Mouse (Mus musculus) intestine, embryonic 14.5 days (tissue): ENCODE data around the gene Tmem143. TPM values are rescaled to one million over a fixed set of nuclear protein-coding genes. Genes with fewer than 3 reads are reported as not detected.

ENCODE experiments used
- ATAC-seq: fragments of 200-750 bp; cut with Nextera tagmentation; replicated peaks from 2 replicates; pipeline ENCODE4 v1.8.0; 2017; ENCODE audit warnings: low read depth, moderate number of reproducible peaks, moderate TSS enrichment, moderate library complexity; ENCODE audit not compliant: low FRiP score, low TSS enrichment
- DNase-seq: peaks from one replicate; pipeline ENCODE4 v3.0.0-alpha.2; 2018; ENCODE audit warnings: low spot score
- H3K27ac ChIP-seq: fragments of 300-500 bp; sonication (generic); 2 replicates; pipeline ENCODE4 v1.5.1; 2014; ENCODE audit warnings: low read depth, mild to moderate bottlenecking, control low read depth
- H3K27me3 ChIP-seq: fragments of 300-500 bp; sonication (generic); replicated peaks from 2 replicates; pipeline ENCODE4 v1.6.1; 2014; ENCODE audit warnings: low read length, control low read depth; ENCODE audit not compliant: control insufficient read depth, insufficient read depth
- H3K36me3 ChIP-seq: fragments of 300-500 bp; sonication (generic); 2 replicates; pipeline ENCODE4 v1.6.1; 2014; ENCODE audit warnings: low read length, control low read depth; ENCODE audit not compliant: control insufficient read depth, insufficient read depth
- H3K4me1 ChIP-seq: fragments of 300-500 bp; sonication (generic); replicated peaks from 2 replicates; pipeline ENCODE4 v1.6.1; 2014; ENCODE audit warnings: low read length, control low read depth, mixed read lengths; ENCODE audit not compliant: control insufficient read depth, insufficient read depth
- H3K4me2 ChIP-seq: fragments of 300-500 bp; sonication (generic); 2 replicates; pipeline ENCODE4 v1.6.1; 2014; ENCODE audit warnings: low read length
- H3K4me3 ChIP-seq: fragments of 300-500 bp; sonication (generic); 2 replicates; pipeline ENCODE4 v1.5.1; 2014; ENCODE audit warnings: low read depth, low read length, control low read depth, mixed read lengths
- H3K9ac ChIP-seq: fragments of 300-500 bp; sonication (generic); 2 replicates; pipeline ENCODE4 v1.6.1; 2014; ENCODE audit warnings: mild to moderate bottlenecking, low read length
- H3K9me3 ChIP-seq: fragments of 300-500 bp; sonication (generic); 2 replicates; pipeline ENCODE4 v1.6.1; 2016; ENCODE audit warnings: low read length, control low read depth; ENCODE audit not compliant: control insufficient read depth
- WGBS: fragments of 180-500 bp; shearing (Covaris S2); extraction: QIAGEN DNeasy Blood & Tissue Kit; methylation state at CpG from one replicate; pipeline ENCODE4 v1.1.7; 2014; 5-methylcytosine and 5-hydroxymethylcytosine counted together
- polyA plus RNA-seq: library from polyadenylated mRNA; unstranded; fragments of >200 nt; fragmentation: Nextera tagmentation; extraction: Ambion mirVana; gene quantifications from 2 replicates; pipeline ENCODE4 v1.2.1, GENCODE M21; 2014

The Tmem143 gene
- polyA plus RNA-seq, 1 experiment from 2014 or later: 4.3 TPM

DNA sequence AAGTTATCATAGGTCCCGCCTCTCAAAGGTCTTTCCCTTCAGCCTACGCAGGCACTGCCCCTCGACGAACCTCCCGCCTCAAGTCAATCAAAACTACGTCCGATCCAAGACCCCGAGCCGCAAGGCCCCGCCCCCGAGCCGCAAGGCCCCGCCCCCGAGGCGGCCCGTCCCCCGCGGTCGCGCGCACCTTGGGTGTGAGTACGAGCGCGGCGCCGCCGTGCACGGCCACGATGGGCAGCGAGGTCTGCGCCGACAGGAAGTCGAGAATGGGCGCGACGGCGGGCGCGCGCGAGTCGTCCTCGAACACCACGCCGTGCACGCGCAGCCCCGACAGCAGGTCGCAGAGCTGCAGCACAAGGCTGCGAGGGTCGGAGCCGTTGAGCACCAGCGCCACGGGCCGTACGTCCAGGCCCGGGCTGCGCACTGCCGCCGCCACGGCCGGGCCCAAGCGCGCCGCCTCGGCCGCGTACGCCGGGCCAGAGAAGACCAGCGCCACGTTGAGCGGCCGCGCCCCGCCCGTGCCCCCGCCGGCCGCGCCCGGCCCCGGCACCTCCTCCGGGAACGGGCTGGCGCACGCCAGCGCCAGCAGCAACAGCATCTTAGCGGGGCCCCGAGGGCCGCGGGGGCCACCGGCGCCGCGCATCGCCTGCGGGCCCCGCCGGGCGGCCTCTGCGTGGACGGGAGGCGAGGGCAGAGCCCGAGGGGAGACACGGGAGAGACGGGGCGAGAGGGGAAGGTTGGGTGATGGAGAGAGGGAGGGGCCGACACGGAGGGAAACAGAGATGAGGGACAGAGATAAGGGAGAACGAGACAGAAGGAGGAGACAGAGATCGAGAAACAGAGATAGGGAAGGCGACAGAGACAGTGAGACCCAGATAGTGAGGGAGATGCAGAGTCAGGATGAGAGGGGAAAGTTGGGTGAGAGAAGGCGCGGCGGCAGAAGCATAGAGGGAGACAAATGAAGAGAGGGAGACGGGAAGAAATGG lies 30.5 kb upstream of the Tmem143 start:
- H3K9ac ChIP-seq: peak overlapping the region; percentile 70
- peak overlapping the region; percentile 62 for H3K4me3 ChIP-seq
- peak overlapping the region; percentile 36 for H3K27ac ChIP-seq
- H3K4me1 ChIP-seq: peaks cover 33% of the 10 kb centered on the region
- peak overlapping the region; percentile 69 for H3K4me2 ChIP-seq
- H3K36me3 ChIP-seq: no peaks in the 10 kb centered on the region
- ATAC-seq: peak; percentile 76
- H3K9me3 ChIP-seq: no peaks in the 10 kb centered on the region
- peaks cover 41% of the 10 kb centered on the region for H3K27me3 ChIP-seq
- DNase-seq: peak; percentile 97
- 1% methylated on average over 93 of the region's 117 CpGs for WGBS

DNA sequence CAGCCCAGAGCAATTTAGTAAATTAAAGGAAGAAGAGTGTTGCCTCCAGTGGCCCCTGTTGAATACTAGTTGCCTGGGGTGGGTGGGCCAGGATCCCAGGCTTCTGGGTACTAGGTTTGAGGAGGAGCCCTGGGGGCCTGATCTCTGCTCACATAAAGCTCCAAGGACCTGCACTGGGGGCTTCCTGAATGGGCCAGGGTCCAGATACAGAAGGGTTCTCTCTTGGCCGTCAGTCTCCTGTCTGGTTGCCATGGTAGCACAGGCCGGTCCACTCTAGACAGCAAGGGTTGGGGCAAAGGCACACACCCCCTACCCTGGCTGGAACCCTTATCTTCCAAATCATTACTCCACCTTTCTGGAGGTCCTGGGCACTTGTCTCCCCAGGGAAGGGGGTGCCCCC lies 28.9 kb upstream of the Tmem143 start:
- DNase-seq (no peak), ATAC-seq (no peak)
- Histone ChIP-seq H3K27ac (no peak overlapping the region), H3K4me1 (peaks cover 33% of the 10 kb centered on the region), H3K27me3 (peaks cover 45% of the 10 kb centered on the region), H3K36me3 (no peaks in the 10 kb centered on the region), H3K4me2 (no peak overlapping the region), H3K9ac (no peak overlapping the region), H3K4me3 (no peak overlapping the region), H3K9me3 (no peaks in the 10 kb centered on the region)
- 26% methylated on average over 2 of the region's 2 CpGs for WGBS

DNA sequence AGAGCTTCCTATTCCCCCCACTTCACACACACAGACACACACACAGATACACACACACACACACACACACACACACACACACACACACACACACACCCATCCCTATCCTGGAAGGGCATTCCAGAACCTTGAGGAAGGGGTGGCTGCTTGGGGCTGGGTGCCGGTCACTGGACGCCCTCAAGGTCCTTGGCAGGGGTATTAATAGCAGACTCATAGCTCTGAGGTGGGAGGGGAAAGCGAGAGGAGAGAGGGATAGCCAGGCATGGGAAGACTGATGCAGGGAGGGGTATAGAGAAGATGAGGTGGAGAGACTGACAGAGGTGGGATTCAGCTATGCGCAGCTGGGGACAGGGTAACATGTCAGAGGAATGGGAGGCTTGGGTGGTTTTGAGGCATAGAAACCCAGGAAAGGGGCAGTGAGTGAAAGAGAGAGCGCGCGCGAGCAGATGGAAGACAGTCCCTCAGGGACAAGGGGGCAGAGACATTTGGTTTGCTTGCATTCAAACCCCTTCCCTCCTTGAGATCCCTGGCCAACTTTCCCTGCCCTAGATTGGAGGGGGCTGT lies 27.6 kb upstream of the Tmem143 start:
- Histone ChIP-seq H3K27me3 (peaks cover 45% of the 10 kb centered on the region), H3K4me3 (no peak overlapping the region), H3K9me3 (no peaks in the 10 kb centered on the region), H3K9ac (no peak overlapping the region), H3K4me1 (peaks cover 40% of the 10 kb centered on the region), H3K36me3 (no peaks in the 10 kb centered on the region; the same call in 1 of the 2 replicates), H3K27ac (no peak overlapping the region), H3K4me2 (peak overlapping the region; percentile 42)
- DNase-seq (no peak), ATAC-seq (no peak)
- 24% methylated on average over 8 of the region's 8 CpGs for WGBS

DNA sequence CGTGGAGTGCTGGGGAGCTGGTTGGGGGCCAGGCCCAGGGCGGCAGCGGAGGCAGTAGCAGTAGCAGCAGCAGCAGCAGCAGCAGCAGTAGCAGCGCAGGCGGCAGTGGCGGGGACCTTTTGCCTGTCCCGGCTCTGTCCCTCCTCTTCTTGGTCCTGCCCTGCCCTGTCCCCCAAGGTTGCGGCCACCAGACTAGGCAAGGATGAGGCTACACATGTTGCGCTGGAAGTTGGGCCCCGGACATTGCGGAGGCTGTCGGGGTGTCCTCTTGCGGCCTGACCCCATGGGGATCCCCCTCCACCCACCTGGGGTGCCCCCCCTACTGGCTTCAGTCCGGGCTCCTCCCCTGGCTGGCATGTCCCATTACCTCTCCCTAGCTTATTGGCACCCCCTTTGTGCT lies 27.0 kb upstream of the Tmem143 start:
- WGBS: 3% methylated on average over 14 of the region's 14 CpGs
- ATAC-seq: no peak
- Histone ChIP-seq H3K9me3 (no peaks in the 10 kb centered on the region), H3K27ac (no peak overlapping the region), H3K27me3 (peaks cover 45% of the 10 kb centered on the region), H3K36me3 (peaks cover 5% of the 10 kb centered on the region; the same call in 1 of the 2 replicates), H3K4me3 (no peak overlapping the region), H3K4me1 (peaks cover 44% of the 10 kb centered on the region), H3K4me2 (peak overlapping the region; percentile 42), H3K9ac (no peak overlapping the region)
- DNase-seq: no peak

DNA sequence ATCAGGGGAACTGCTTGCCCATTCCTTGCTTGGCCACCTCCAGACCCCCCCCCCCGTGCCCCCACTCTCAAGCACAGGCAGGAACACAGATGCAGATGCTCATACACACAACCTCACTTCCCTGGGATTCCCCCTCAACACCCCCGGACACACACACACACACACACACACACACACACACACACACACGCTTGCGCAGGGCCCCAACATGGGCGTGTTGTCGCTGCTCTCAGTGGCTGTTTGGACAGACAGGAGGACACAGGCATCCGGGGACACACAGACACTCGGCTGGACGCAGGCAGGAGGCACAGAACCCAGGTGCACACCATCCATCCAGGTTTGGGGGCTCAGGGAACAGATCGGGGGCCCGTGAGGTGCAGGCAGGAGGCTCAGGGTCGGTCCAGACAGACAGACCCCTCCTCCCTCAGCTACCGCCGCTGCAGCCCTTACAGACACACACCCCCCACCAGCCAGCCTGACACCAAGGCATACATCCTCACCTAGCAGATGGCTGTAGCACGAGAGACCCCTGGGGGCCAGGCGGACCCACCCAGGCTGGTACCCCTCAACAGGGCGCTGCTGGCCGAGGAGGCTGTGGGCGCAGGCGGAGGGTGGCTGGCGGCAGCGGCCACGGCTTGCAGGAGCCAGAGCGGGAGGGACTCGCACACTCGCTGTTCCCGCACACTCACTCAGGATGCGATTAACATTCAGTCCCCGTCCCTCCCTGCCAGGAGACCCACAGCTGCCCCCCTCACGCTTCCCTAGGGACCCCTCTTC lies 26.3 kb upstream of the Tmem143 start:
- H3K4me3 ChIP-seq: peak overlapping the region; percentile 22
- no peak overlapping the region for H3K27ac ChIP-seq
- peaks cover 44% of the 10 kb centered on the region for H3K4me1 ChIP-seq
- DNase-seq (no peak), ATAC-seq (no peak)
- 3% methylated on average over 30 of the region's 30 CpGs for WGBS
- H3K27me3 ChIP-seq: peaks cover 45% of the 10 kb centered on the region
- no peaks in the 10 kb centered on the region for H3K9me3 ChIP-seq
- peak overlapping the region; percentile 42 for H3K4me2 ChIP-seq
- H3K9ac ChIP-seq: peak overlapping the region; percentile 14
- peaks cover 9% of the 10 kb centered on the region for H3K36me3 ChIP-seq

DNA sequence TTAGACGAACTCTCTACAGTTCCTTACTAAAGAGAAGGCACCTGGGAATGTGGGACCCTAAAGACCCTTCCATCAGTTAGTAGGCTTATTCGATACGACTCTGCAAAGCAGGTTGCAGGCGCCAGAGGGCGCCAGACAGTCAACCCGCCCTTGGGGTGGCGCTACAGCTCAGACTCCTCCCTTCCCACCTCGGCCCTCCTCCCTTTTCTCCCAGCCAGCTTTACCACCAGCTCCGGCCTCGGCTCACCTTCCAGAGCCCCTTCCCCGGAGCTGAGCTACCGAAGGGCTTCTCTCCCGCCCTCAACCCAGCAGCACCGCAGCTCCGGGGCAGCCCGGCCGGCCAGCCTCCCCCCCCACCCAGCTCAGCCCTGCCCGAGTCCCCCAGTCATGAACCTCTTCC lies 24.1 kb upstream of the Tmem143 start, which contains the start of gene Kdelr1:
Gene Kdelr1 (plus strand): TSS at position 149 of the 400 bp plus-strand sequence.
- Histone ChIP-seq H3K9me3 (no peaks in the 10 kb centered on the region), H3K4me1 (peaks cover 34% of the 10 kb centered on the region), H3K27me3 (peaks cover 39% of the 10 kb centered on the region), H3K4me3 (peak within 1 kb of the TSS; percentile 75), H3K36me3 (peaks cover 31% of the 10 kb centered on the region), H3K9ac (peak within 1 kb of the TSS; percentile 82), H3K27ac (peak within 1 kb of the TSS; percentile 81), H3K4me2 (peak within 1 kb of the TSS; percentile 92)
- peak; percentile 71 for ATAC-seq
- DNase-seq: peak; percentile 94
- WGBS: under 1% methylated on average over 18 of the region's 18 CpGs

DNA sequence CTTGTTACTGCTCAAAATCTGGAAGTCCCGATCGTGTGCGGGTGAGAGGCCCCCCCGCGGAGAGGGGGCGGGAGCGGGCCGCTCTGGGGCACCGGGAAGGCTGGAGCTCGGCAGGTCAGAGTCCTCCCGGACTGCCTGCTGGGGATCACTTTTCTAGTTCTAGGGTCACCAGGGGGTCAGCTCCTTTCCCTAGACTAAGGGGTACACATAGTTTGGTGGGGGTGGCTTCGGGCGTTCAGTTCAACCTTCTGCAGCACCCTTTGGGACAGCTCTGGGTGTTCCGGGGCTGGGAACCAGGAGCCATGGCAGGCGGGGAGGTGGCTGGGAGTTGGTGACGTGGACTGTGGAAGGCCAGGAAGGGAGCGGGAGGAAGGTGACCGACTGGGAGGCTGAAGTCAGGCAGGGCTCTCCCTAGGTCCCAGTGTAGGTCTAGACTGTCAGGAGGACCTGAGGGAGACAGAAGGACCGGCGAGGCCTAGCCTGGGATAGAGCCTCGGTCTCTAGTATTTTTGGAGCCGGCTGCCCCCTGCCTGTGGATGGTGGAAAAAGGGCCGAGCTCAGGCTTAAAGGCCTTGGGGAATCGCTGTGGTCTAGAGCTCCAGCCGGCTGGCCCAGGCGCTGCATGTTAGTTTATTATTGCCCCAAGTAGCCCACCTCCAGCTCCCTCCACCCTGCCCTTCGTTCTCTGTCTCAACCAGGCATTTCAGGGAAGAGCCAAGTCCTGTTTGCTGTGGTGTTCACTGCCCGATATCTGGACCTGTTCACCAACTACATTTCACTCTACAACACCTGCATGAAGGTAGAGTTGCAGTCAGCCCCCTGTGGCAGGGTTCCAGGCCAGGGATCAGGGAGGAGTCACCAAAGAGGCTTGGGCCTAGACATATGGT lies 23.4 kb upstream of the Tmem143 start:
- Histone ChIP-seq H3K27me3 (peaks cover 34% of the 10 kb centered on the region), H3K36me3 (peaks cover 36% of the 10 kb centered on the region), H3K4me2 (peak overlapping the region; percentile 92), H3K4me3 (peak overlapping the region; percentile 75), H3K27ac (peak overlapping the region; percentile 81), H3K9ac (peak overlapping the region; percentile 82), H3K9me3 (no peaks in the 10 kb centered on the region), H3K4me1 (peaks cover 27% of the 10 kb centered on the region)
- ATAC-seq (peak; percentile 57), DNase-seq (peak; percentile 79)
- WGBS: 2% methylated on average over 28 of the region's 28 CpGs
